In the genomic region with DNA sequence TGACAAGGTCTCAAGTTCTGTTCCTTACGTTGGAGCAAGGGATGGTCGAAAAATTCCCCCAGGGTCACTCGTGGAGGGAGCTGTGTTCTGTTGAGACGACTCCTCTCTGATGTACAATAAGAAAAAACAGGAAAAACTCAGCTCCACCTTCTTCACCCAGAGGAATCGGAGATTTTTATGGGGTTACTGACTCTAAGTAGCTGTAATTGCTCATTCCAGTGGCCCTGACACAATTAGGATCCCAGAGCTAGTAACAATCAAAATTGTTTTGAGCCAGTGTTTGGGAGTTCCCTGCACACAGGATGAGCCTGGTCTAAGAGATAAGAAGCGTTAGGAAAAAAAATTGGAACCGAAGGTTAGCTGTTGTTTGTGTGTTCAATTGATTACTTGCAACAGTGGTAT, we compare ENCODE assay signal across 7 mouse cellular contexts. TPM values are rescaled to one million over a fixed set of nuclear protein-coding genes. Genes with fewer than 3 reads are reported as not detected.
DNase-seq lines count a peak whose midpoint lies in the region; ATAC-seq and TF ChIP-seq lines count a peak whose summit lies in the region.

A gene (minus strand): TSS at position 331 of the 402 bp plus-strand sequence.

- TF ChIP-seq CTCF in lung, adult 2 months (IDR thresholded peaks at IDR 0.05; ENCODE audit: insufficient read depth, low read length), result no peak
- no peak for TF ChIP-seq CTCF in forebrain, postnatal 0 days (IDR thresholded peaks at IDR 0.05; ENCODE audit: low read depth)

- H3K9me3 ChIP-seq in forebrain, postnatal 0 days (ENCODE audit: low read length), result no peaks in the 10 kb centered on the region
- H3K9me3 ChIP-seq in intestine, embryonic 16.5 days (ENCODE audit: control insufficient read depth, low read length), result no peaks in the 10 kb centered on the region
- no peaks in the 10 kb centered on the region for H3K9me3 ChIP-seq in midbrain, embryonic 16.5 days (replicated peaks; ENCODE audit: control insufficient read depth, low read length, poor library complexity, severe bottlenecking)

- peak within 1 kb of the TSS; percentile 78 for H3K4me3 ChIP-seq in lung, adult 2 months (replicated peaks; ENCODE audit: extremely low read depth, low read depth, low read length)
- no peak within 1 kb of the TSS for H3K4me3 ChIP-seq in forebrain, postnatal 0 days (ENCODE audit: low read depth, low read length)
- no peak within 1 kb of the TSS for H3K4me3 ChIP-seq in intestine, embryonic 16.5 days (ENCODE audit: low read length)
- no peak within 1 kb of the TSS for H3K4me3 ChIP-seq in midbrain, embryonic 16.5 days (ENCODE audit: low read depth, low read length)

- 38% methylated on average over 7 of the region's 7 CpGs for WGBS in lung, adult 2 months
- 74% methylated on average over 7 of the region's 7 CpGs for WGBS in forebrain, postnatal 0 days
- whole genome bisulfite sequencing in intestine, embryonic 16.5 days, result 37% methylated on average over 7 of the region's 7 CpGs
- 81% methylated on average over 7 of the region's 7 CpGs for WGBS in midbrain, embryonic 16.5 days

- no peak for DNase-seq in lung, adult 2 months
- no peak for DNase-seq in lung, postnatal 14 days
- no peak for DNase-seq in forebrain, postnatal 0 days
- DNase-seq in urinary bladder, adult 18-20 months (ENCODE audit: low spot score in 2 of 2), result no peak

- H3K9ac ChIP-seq in forebrain, postnatal 0 days, result no peak within 1 kb of the TSS
- no peak within 1 kb of the TSS for H3K9ac ChIP-seq in intestine, embryonic 16.5 days (ENCODE audit: low read depth, low read length)
- H3K9ac ChIP-seq in midbrain, embryonic 16.5 days (ENCODE audit: low read depth, low read length), result no peak within 1 kb of the TSS

- H3K36me3 ChIP-seq in forebrain, postnatal 0 days (ENCODE audit: insufficient read depth), result no peaks in the 10 kb centered on the region
- H3K36me3 ChIP-seq in intestine, embryonic 16.5 days (ENCODE audit: control insufficient read depth, insufficient read depth, low read length), result no peaks in the 10 kb centered on the region
- no peaks in the 10 kb centered on the region for H3K36me3 ChIP-seq in midbrain, embryonic 16.5 days (ENCODE audit: control insufficient read depth, insufficient read depth, low read length)

- no peak within 1 kb of the TSS for H3K4me2 ChIP-seq in forebrain, postnatal 0 days (ENCODE audit: low read depth)
- H3K4me2 ChIP-seq in intestine, embryonic 16.5 days (ENCODE audit: low read depth, low read length), result no peak within 1 kb of the TSS
- no peak within 1 kb of the TSS for H3K4me2 ChIP-seq in midbrain, embryonic 16.5 days (ENCODE audit: low read length)

- ATAC-seq in forebrain, postnatal 0 days, result no peak
- ATAC-seq in intestine, embryonic 16.5 days, result no peak
- ATAC-seq in midbrain, embryonic 16.5 days, result no peak
- ATAC-seq in megakaryocyte, adult 5-6 weeks (ENCODE audit: poor library complexity, severe bottlenecking), result no peak

- no peaks in the 10 kb centered on the region for H3K27me3 ChIP-seq in forebrain, postnatal 0 days (ENCODE audit: insufficient read depth, low read length)
- H3K27me3 ChIP-seq in intestine, embryonic 16.5 days (replicated peaks; ENCODE audit: control insufficient read depth, insufficient read depth, low read length), result no peaks in the 10 kb centered on the region
- H3K27me3 ChIP-seq in midbrain, embryonic 16.5 days (ENCODE audit: control insufficient read depth, insufficient read depth, low read depth, low read length), result no peaks in the 10 kb centered on the region

- TF ChIP-seq POLR2A in lung, adult 2 months (IDR thresholded peaks at IDR 0.05; ENCODE audit: borderline replicate concordance, extremely low read depth, low read depth, low read length), result peak; percentile 53; the same call in 1 of the 2 replicates

- H3K27ac ChIP-seq in forebrain, postnatal 0 days (ENCODE audit: low read depth, low read length), result no peak within 1 kb of the TSS
- H3K27ac ChIP-seq in intestine, embryonic 16.5 days (ENCODE audit: low read length), result no peak within 1 kb of the TSS
- H3K27ac ChIP-seq in midbrain, embryonic 16.5 days (ENCODE audit: low read length), result no peak within 1 kb of the TSS

- H3K4me1 ChIP-seq in lung, adult 2 months (ENCODE audit: control insufficient read depth, insufficient read depth, low read length), result peaks cover 10% of the 10 kb centered on the region
- no peaks in the 10 kb centered on the region for H3K4me1 ChIP-seq in forebrain, postnatal 0 days (ENCODE audit: insufficient read depth)
- peaks cover 3% of the 10 kb centered on the region for H3K4me1 ChIP-seq in intestine, embryonic 16.5 days (ENCODE audit: control insufficient read depth, insufficient read depth, low read length)
- H3K4me1 ChIP-seq in midbrain, embryonic 16.5 days (ENCODE audit: control insufficient read depth, insufficient read depth, low read length), result no peaks in the 10 kb centered on the region

RNA-seq across cellular contexts. Expression of the gene that starts here (rescaled TPM):
- 173 and 219 TPM in 2 replicates for polyA plus RNA-seq in lung, adult 2 months (2012; rRNA removed)
- 37.2 and 46.8 TPM in 2 replicates for total RNA-seq in forebrain, postnatal 0 days (2014; rRNA removed)
- polyA plus RNA-seq in forebrain, postnatal 0 days (2015; fragmentation: Nextera tagmentation; extraction: Ambion mirVana), result 28.1 and 33.2 TPM in 2 replicates
- polyA plus RNA-seq in intestine, embryonic 16.5 days (2015; fragmentation: Nextera tagmentation; extraction: Ambion mirVana), result 12.8 and 14.6 TPM in 2 replicates
- 23.0 and 32.3 TPM in 2 replicates for polyA plus RNA-seq in midbrain, embryonic 16.5 days (2015; fragmentation: Nextera tagmentation; extraction: Ambion mirVana)
- total RNA-seq in megakaryocyte, adult 5-6 weeks (2015), result not detected in 2 replicates
- 0.41 TPM in 1 of 2 replicates, not detected in the other for total RNA-seq in megakaryocyte, adult 5-6 weeks (2017)

Comparison
In these comparisons a context has a peak if more than half of its experiments do, and no peak if none do; other contexts are left out.
1. RNA of the gene that starts here (total RNA-seq): 37.2 to 46.8 TPM in forebrain, postnatal 0 days; 0.41 TPM in megakaryocyte, adult 5-6 weeks; every median in the first group is over 10 times any median in the second.